Comparison of ENCODE assay signal across 9 mouse cellular contexts in genomic region chr15:83029725-83030718, GRCm38 (mm10). TPM values are rescaled to one million over a fixed set of nuclear protein-coding genes. Genes with fewer than 3 reads are reported as not detected.
DNase-seq lines count a peak whose midpoint lies in the region; ATAC-seq lines count a peak whose summit lies in the region.
"Had no signal": no experiment of that assay in that cellular context is flagged by ENCODE, and none has a peak within 500 bp of the region (broad histone marks: within the 10 kb centered on the region; RNA-seq: fewer than 3 reads in every experiment).

No protein-coding gene starts in this region.

- WGBS in heart, embryonic 10.5 days: 37% methylated on average over 11 of the region's 11 CpGs
- WGBS in liver, embryonic 12.5 days (ENCODE audit: insufficient replicate concordance): 38% methylated on average over 11 of the region's 11 CpGs
- WGBS in stomach, embryonic 16.5 days: 46% methylated on average over 11 of the region's 11 CpGs

- H3K9ac ChIP-seq in liver, embryonic 12.5 days: no peak overlapping the region
- no peak overlapping the region; the same call in 1 of the 2 replicates for H3K9ac ChIP-seq in stomach, embryonic 16.5 days (ENCODE audit: low read length)

- 0 out of 2 replicates have a peak overlapping the region, but pooled peaks have one; percentile 7 for H3K4me2 ChIP-seq in liver, embryonic 12.5 days
- 0 out of 2 replicates have a peak overlapping the region, but pooled peaks have one; percentile 2 for H3K4me2 ChIP-seq in stomach, embryonic 16.5 days (ENCODE audit: low read depth, low read length)

- H3K9me3 ChIP-seq in heart, embryonic 10.5 days: no peaks in the 10 kb centered on the region
- H3K9me3 ChIP-seq in liver, embryonic 12.5 days (replicated peaks): no peaks in the 10 kb centered on the region
- no peaks in the 10 kb centered on the region for H3K9me3 ChIP-seq in stomach, embryonic 16.5 days (replicated peaks; ENCODE audit: control insufficient read depth, low read length)

- H3K36me3 ChIP-seq in heart, embryonic 10.5 days: no peaks in the 10 kb centered on the region
- H3K36me3 ChIP-seq in liver, embryonic 12.5 days: no peaks in the 10 kb centered on the region
- H3K36me3 ChIP-seq in stomach, embryonic 16.5 days (ENCODE audit: control insufficient read depth, insufficient read depth, low read length): no peaks in the 10 kb centered on the region

- no peak for DNase-seq in heart, embryonic 10.5 days (ENCODE audit: low spot score)
- DNase-seq in heart, postnatal 14 days: no peak
- DNase-seq in spleen, postnatal 36 days (ENCODE audit: low spot score in 2 of 2): peak; percentile 50 to 51
- DNase-seq in spleen, adult 12 weeks (ENCODE audit: low spot score): no peak
- no peak for DNase-seq in urinary bladder, postnatal 10 days (ENCODE audit: low spot score)
- DNase-seq in ovary, adult 18-20 months (ENCODE audit: low spot score): no peak

- H3K27me3 ChIP-seq in heart, embryonic 10.5 days (ENCODE audit: insufficient read depth, poor library complexity, severe bottlenecking): peaks cover 70% of the 10 kb centered on the region
- H3K27me3 ChIP-seq in liver, embryonic 12.5 days (replicated peaks): peaks cover 49% of the 10 kb centered on the region
- peaks cover 6% of the 10 kb centered on the region; the same call in 1 of the 2 replicates for H3K27me3 ChIP-seq in stomach, embryonic 16.5 days (ENCODE audit: control insufficient read depth, insufficient read depth, low read length)

- no peak overlapping the region for H3K4me3 ChIP-seq in heart, embryonic 10.5 days
- H3K4me3 ChIP-seq in liver, embryonic 12.5 days: no peak overlapping the region
- H3K4me3 ChIP-seq in stomach, embryonic 16.5 days (replicated peaks; ENCODE audit: low read length): 0 out of 2 replicates have a peak overlapping the region, but pooled peaks have one; percentile 4
- H3K4me3 ChIP-seq: heart, adult 2 months had no signal

- ATAC-seq in liver, embryonic 12.5 days: no peak
- ATAC-seq in stomach, embryonic 16.5 days (ENCODE audit: insufficient read depth, low FRiP score): no peak; the same call in 1 of the 2 replicates

- intact Hi-C loops in heart, postnatal 14 days (cut with DNase I): loop anchor here (5.0 kb wide), 1 partner anchor 108 kb away; no protein-coding TSS in a partner anchor

- H3K27ac ChIP-seq in heart, embryonic 10.5 days: peak overlapping the region; percentile 79
- no peak overlapping the region; the same call in 1 of the 2 replicates for H3K27ac ChIP-seq in liver, embryonic 12.5 days
- peak overlapping the region; percentile 29 for H3K27ac ChIP-seq in stomach, embryonic 16.5 days (ENCODE audit: low read length)
- H3K27ac ChIP-seq: heart, adult 2 months had no signal

- peaks cover 71% of the 10 kb centered on the region for H3K4me1 ChIP-seq in heart, embryonic 10.5 days
- H3K4me1 ChIP-seq in liver, embryonic 12.5 days: peaks cover 40% of the 10 kb centered on the region
- peaks cover 31% of the 10 kb centered on the region for H3K4me1 ChIP-seq in stomach, embryonic 16.5 days (ENCODE audit: control insufficient read depth, insufficient read depth, low read length)

RNA-seq across cellular contexts. Expression of gene Nfam1, which starts 3.1 kb away (rescaled TPM):
- 2.0 and 3.4 TPM in 2 replicates for polyA plus RNA-seq in heart, embryonic 10.5 days (2016; fragmentation: Nextera tagmentation; extraction: Ambion mirVana)
- 1 to 10 TPM; 2.2 to 2.4 TPM for total RNA-seq in heart, postnatal 14 days (2021)
- 6.2 and 6.4 TPM in 2 replicates for polyA plus RNA-seq in liver, embryonic 12.5 days (2016; fragmentation: Nextera tagmentation; extraction: Ambion mirVana)
- polyA plus RNA-seq in stomach, embryonic 16.5 days (2015; fragmentation: Nextera tagmentation; extraction: Ambion mirVana): 5.6 and 7.4 TPM in 2 replicates

RNA-seq across cellular contexts. Expression of gene Tcf20, which starts 42.4 kb away (rescaled TPM):
- polyA plus RNA-seq in heart, embryonic 10.5 days (2016; fragmentation: Nextera tagmentation; extraction: Ambion mirVana): 4.0 and 6.0 TPM in 2 replicates
- total RNA-seq in heart, postnatal 14 days (2021): 10 to 100 TPM; 49.9 to 59.1 TPM
- 3.9 and 4.0 TPM in 2 replicates for polyA plus RNA-seq in liver, embryonic 12.5 days (2016; fragmentation: Nextera tagmentation; extraction: Ambion mirVana)
- 7.1 and 8.0 TPM in 2 replicates for polyA plus RNA-seq in stomach, embryonic 16.5 days (2015; fragmentation: Nextera tagmentation; extraction: Ambion mirVana)

RNA-seq across cellular contexts. Expression of gene Serhl, which starts 59.3 kb away (rescaled TPM):
- 57.6 and 75.6 TPM in 2 replicates for polyA plus RNA-seq in heart, embryonic 10.5 days (2016; fragmentation: Nextera tagmentation; extraction: Ambion mirVana)
- total RNA-seq in heart, postnatal 14 days (2021): 10 to 100 TPM; 48.1 to 49.4 TPM
- polyA plus RNA-seq in liver, embryonic 12.5 days (2016; fragmentation: Nextera tagmentation; extraction: Ambion mirVana): 24.5 and 28.0 TPM in 2 replicates
- polyA plus RNA-seq in stomach, embryonic 16.5 days (2015; fragmentation: Nextera tagmentation; extraction: Ambion mirVana): 61.0 and 63.7 TPM in 2 replicates

Comparison
In these comparisons a context has a peak if more than half of its experiments do, and no peak if none do; other contexts are left out.
1. DNase-seq: peak in spleen, postnatal 36 days (2 of 2); none in heart, embryonic 10.5 days (single experiment), heart, postnatal 14 days (0 of 2), spleen, adult 12 weeks (single experiment), urinary bladder, postnatal 10 days (single experiment) and ovary, adult 18-20 months (single experiment).